Mouse (Mus musculus) left cerebral cortex, adult 9 months (tissue): ENCODE results near the gene Tmem38a.

Experiments
- DNase-seq, 2 experiments: peaks; one replicate each; pipeline ENCODE4 v3.0.0; 2022; ENCODE audit warnings: low spot score in 2 of 2

Tmem38a gene

DNA sequence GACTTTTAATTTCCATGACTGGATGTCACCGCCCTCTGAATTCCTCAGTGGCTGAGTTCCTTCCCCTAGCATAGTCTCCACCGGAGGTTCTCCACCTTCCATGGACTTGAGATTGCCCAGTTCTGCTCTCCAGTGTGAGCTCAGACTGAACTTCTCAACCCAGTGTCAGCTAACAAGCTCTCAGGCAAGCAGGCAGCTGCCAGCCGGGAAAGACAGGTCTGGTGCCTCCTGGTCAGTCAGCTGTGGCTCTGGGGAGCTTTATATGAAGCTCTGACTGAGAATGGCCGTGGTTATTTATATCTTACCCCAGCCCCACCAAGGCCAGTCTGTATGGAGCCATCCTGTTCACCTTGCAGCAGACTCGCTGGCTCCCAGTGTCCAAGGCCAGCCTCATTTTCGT lies 12.5 kb downstream of the Tmem38a start:
- DNase-seq, result no peak

DNA sequence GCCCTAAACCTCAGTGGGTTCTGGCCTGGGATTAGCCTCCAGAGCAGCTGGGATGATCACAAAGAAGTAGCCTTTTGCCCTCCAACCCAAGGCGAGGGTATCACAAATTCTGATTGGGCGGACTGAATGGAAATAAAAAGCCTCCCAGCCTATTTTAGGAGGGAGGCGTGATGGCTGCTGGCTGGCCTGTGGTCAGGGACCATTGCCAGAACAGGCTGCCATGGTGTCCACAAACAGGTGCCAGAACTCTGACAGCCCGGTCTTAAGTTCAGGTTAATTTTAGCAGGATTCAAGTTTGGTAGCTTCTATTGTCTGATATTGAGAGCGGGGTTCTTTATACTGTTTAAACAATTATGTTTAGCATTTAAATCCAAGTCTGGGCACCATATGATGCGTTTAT lies 16.0 kb downstream of the Tmem38a start:
- no peak for DNase-seq

DNA sequence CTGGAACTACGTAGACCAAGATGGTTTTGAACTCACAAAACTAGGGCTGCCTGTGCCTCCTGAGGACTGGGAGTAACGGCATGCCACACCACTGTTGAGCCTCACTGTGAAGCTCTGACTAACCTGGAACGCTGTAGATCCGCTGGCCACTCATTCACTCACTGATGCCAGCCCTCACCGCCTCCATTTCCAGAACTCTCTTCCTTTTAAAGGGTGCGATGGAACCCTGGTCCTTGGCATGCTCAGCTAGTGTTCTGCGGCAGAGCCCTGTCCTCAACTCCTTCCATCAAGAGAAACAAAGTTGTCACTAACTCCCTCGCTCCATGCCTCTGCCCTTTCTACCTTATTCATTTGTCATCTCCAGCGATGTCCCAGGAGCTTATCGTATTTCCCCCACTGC lies 17.0 kb downstream of the Tmem38a start:
- DNase-seq, result peak in 1 of 2 experiments; percentile 46

GRCm38 (mm10) chr8:72589286-72589685 lies 17.4 kb downstream of the Tmem38a start:
- DNase-seq, result peak; percentile 71 to 86

- no peak for DNase-seq
These were observed 18.3 kb downstream of the Tmem38a start for GRCm38 (mm10) chr8:72590198-72590597.
